Mouse (Mus musculus) embryonic fibroblast, embryonic 13.5 days (primary cell): ENCODE measurements around the gene Bphl. TPM values are rescaled to one million over a fixed set of nuclear protein-coding genes. Genes with fewer than 3 reads are reported as not detected.

Experiments used
- H3K27ac ChIP-seq: 2 replicates; pipeline ENCODE4 v1.5.1; 2012; ENCODE audit warnings: low read length, control low read depth, inconsistent platforms; ENCODE audit not compliant: insufficient read depth
- H3K4me1 ChIP-seq: 2 replicates; pipeline ENCODE4 v1.6.1; 2011; ENCODE audit warnings: low read length; ENCODE audit not compliant: control insufficient read depth, insufficient read depth
- H3K4me3 ChIP-seq: 2 replicates; pipeline ENCODE4 v1.5.1; 2011; ENCODE audit warnings: mild to moderate bottlenecking, control low read depth, low read length; ENCODE audit not compliant: insufficient read depth
- CTCF ChIP-seq: IDR thresholded peaks from 2 replicates; pipeline ENCODE4 v1.5.1; 2011; ENCODE audit warnings: mild to moderate bottlenecking, control low read depth, low read length, moderate library complexity, borderline replicate concordance; ENCODE audit not compliant: insufficient read depth
- POLR2A ChIP-seq: IDR thresholded peaks from 2 replicates; pipeline ENCODE4 v1.6.1; 2011; ENCODE audit warnings: low read depth, mild to moderate bottlenecking, control low read depth, low read length, moderate library complexity
- polyA plus RNA-seq: library from polyadenylated mRNA; stranded (reverse); fragments of >200 nt; gene quantifications from 2 replicates; pipeline ENCODE4 v1.2.4, GENCODE M21; 2011; ENCODE audit warnings: low read depth; ENCODE audit not compliant: missing spikeins, insufficient read length

Gene Bphl
- polyA plus RNA-seq, 1 experiment, result 45.9 TPM

DNA sequence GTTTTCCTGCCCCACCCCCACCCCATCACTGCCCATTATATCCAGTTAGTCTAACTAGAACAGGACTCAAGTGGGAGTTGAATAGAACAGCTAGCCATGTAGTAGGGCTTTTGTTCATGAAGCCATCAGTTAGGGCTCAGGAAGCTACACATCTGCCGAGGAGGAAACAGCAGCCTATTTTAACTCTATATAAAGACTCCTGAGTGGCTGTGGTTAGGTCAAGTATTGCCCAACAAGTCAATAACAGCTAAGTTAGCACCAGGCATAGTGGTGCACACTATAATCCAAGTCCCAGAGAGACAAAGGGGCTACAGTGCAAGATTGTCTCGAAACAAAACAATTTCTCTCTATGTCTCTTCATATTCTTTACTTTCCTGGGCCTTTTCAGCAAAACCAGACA is 5.4 kb upstream of the Bphl start:
- peaks cover 6% of the 10 kb centered on the region for H3K4me1 ChIP-seq
- H3K4me3 ChIP-seq, result no peak overlapping the region
- H3K27ac ChIP-seq, result 0 out of 2 replicates have a peak overlapping the region, but pooled peaks have one; percentile 23
- TF ChIP-seq POLR2A (no peak), CTCF (no peak)

DNA sequence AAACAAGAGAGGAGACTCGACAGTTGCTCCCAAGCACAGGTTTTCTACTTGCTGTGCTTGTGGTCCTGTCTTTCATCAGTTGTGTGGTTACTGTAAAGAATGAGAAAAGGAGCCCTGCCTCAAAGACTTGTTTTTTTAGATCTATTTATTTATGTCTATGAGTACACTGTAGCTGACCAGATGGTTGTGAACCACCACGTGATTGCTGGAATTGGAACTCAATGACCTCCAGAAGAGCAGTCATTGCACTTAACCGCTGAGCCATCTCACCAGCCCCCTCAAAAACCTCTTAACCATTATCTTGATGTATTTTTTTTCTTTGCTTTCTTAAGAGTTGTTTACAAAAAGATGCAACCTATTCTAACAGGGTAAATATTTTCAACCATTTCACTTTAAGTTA is 2.0 kb upstream of the Bphl start:
- Histone ChIP-seq H3K4me1 (peaks cover 6% of the 10 kb centered on the region), H3K4me3 (no peak overlapping the region), H3K27ac (no peak overlapping the region)
- TF ChIP-seq CTCF, result no peak
- no peak for TF ChIP-seq POLR2A

DNA sequence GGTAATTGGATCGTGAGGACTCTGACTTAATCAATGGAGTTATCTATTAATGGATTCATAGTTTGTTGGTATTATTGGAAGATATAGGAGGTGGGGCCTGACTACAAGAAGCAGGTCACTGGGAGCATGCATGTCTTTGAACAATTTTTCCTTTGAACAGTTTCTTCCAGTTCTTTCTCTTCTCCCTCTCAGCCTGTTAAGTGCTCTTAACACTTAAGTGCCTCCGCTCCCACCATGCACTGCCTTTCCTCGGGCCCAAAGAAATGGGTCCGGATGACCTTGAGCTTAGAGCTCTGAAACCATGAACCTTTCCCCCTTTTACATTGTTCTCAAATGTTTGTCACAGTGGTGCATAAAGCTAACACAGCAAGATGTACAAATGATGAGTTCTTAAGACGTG is 671 bp upstream of the Bphl start:
- Histone ChIP-seq H3K27ac (no peak overlapping the region), H3K4me3 (no peak overlapping the region), H3K4me1 (peaks cover 6% of the 10 kb centered on the region)
- no peak for TF ChIP-seq POLR2A
- TF ChIP-seq CTCF, result no peak

- TF ChIP-seq POLR2A, result no peak
- TF ChIP-seq CTCF, result no peak
- no peak overlapping the region for H3K27ac ChIP-seq
- H3K4me3 ChIP-seq, result peak overlapping the region; percentile 62
- H3K4me1 ChIP-seq, result peaks cover 3% of the 10 kb centered on the region; the same call in 1 of the 2 replicates
Observed at GRCm38 (mm10) chr13:34038056-34038432, 647 bp downstream of the Bphl start.

- Histone ChIP-seq H3K4me1 (no peaks in the 10 kb centered on the region), H3K4me3 (no peak overlapping the region), H3K27ac (no peak overlapping the region)
- TF ChIP-seq POLR2A (no peak), CTCF (no peak)
Observed at GRCm38 (mm10) chr13:34038901-34039341, 1.5 kb downstream of the Bphl start.

- H3K4me1 ChIP-seq, result no peaks in the 10 kb centered on the region
- TF ChIP-seq POLR2A (no peak), CTCF (no peak)
- no peak overlapping the region for H3K27ac ChIP-seq
Observed at GRCm38 (mm10) chr13:34040091-34040490, 2.7 kb downstream of the Bphl start.

GRCm38 (mm10) chr13:34043716-34044393 is 6.5 kb downstream of the Bphl start:
- Histone ChIP-seq H3K4me1 (no peaks in the 10 kb centered on the region), H3K4me3 (no peak overlapping the region), H3K27ac (no peak overlapping the region)
- TF ChIP-seq CTCF (no peak), POLR2A (no peak)

More at GRCm38 (mm10) chr13:34040091-34040490, 2.7 kb downstream of the Bphl start:
- no peak overlapping the region for H3K4me3 ChIP-seq

GRCm38 (mm10) chr13:34045511-34046249 is 8.3 kb downstream of the Bphl start:
- H3K27ac ChIP-seq, result no peak overlapping the region
- H3K4me3 ChIP-seq, result no peak overlapping the region
- TF ChIP-seq POLR2A (no peak), CTCF (no peak)
- H3K4me1 ChIP-seq, result no peaks in the 10 kb centered on the region

- TF ChIP-seq POLR2A, result no peak
- TF ChIP-seq CTCF, result peak; percentile 72
- H3K27ac ChIP-seq, result no peak overlapping the region
- no peak overlapping the region for H3K4me3 ChIP-seq
- H3K4me1 ChIP-seq, result no peaks in the 10 kb centered on the region
Observed at GRCm38 (mm10) chr13:34046421-34047012, 9.1 kb downstream of the Bphl start.

DNA sequence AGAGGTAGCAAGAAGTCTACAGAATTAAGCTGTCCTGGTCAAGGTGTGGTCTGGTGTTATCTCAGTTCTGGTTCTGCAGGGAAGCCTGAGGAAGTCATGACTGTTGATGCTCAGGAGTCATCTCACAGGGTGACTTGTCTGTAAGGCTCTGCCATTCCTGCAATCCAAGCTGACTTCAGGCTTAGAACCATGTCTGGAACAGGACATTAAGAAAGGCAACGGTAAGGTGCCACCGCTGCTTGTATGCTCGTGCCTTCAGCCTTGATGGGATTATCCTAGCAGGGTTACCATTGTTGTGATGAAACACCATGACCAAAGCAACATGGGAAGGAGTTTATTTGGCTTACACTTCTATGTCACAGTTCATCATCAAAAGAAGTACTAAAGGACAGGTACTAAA is 10.1 kb downstream of the Bphl start:
- Histone ChIP-seq H3K4me3 (no peak overlapping the region), H3K4me1 (no peaks in the 10 kb centered on the region), H3K27ac (no peak overlapping the region)
- TF ChIP-seq CTCF (no peak), POLR2A (no peak)

DNA sequence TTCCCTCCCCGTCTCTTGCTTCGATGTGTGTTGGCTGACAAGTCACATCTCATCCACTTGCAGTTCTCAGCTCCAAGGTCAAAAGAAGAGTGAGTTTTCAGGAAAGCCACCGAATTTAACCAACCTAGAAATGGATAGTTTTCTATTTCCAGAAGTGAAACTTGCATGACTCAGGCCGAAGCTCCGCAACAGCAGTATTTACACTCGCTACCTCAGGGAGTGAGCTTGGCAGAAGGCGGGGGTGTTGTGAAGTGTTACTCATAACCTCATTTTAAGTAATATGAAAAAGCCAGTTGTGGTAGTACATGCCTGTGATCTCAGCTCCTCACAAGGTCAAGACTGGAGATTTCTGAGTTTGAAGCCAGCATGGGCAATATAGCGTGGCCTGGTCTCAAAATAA is 13.1 kb downstream of the Bphl start:
- TF ChIP-seq CTCF (no peak), POLR2A (no peak)
- Histone ChIP-seq H3K4me1 (no peaks in the 10 kb centered on the region), H3K27ac (no peak overlapping the region), H3K4me3 (no peak overlapping the region)
